Mouse (Mus musculus): ENCODE results near the gene Gm21190.
"Not testable (repeated sequence)": the region's sequence is repeated elsewhere in the genome, so short reads cannot be mapped to it uniquely, and the experiment has no call there.

GRCm38 (mm10) chr5:15577033-15577432 is 48.0 kb upstream of the Gm21190 start, which contains the start of gene Gm21083:
- TF ChIP-seq POLR2A (IDR thresholded peaks at IDR 0.05; ENCODE audit: insufficient read depth, low read length); CTCF (IDR thresholded peaks at IDR 0.05; ENCODE audit: low read depth, low read length): not testable (repeated sequence)
